31 mouse cellular contexts compared by ENCODE assay signal in genomic region chr2:91631826-91632225, GRCm38 (mm10). TPM values are rescaled to one million over a fixed set of nuclear protein-coding genes. Genes with fewer than 3 reads are reported as not detected.
"Had no signal": no experiment of that assay in that cellular context is flagged by ENCODE, and none has a peak within 500 bp of the region (broad histone marks: within the 10 kb centered on the region; RNA-seq: fewer than 3 reads in every experiment).

No protein-coding gene starts in this region.

- H3K36me3 ChIP-seq: heart, embryonic 10.5 days; heart, embryonic 12.5 days; hindbrain, embryonic 10.5 days; hindbrain, embryonic 12.5 days; intestine, embryonic 15.5 days; limb, embryonic 13.5 days; limb, embryonic 15.5 days; liver, embryonic 12.5 days had no signal

- H3K9me3 ChIP-seq: heart, embryonic 10.5 days; heart, embryonic 12.5 days; hindbrain, embryonic 10.5 days; hindbrain, embryonic 12.5 days; intestine, embryonic 15.5 days; limb, embryonic 13.5 days; limb, embryonic 15.5 days; liver, embryonic 12.5 days had no signal

- H3K27ac ChIP-seq: gastrocnemius, adult 2 months; heart, embryonic 10.5 days; hindbrain, embryonic 10.5 days; hindbrain, embryonic 12.5 days; hindbrain, embryonic 14.5 days; intestine, embryonic 15.5 days; kidney, postnatal 0 days; limb, embryonic 13.5 days; limb, embryonic 15.5 days; liver, embryonic 12.5 days; liver, embryonic 14.5 days had no signal

- H3K9ac ChIP-seq: heart, embryonic 12.5 days; hindbrain, embryonic 12.5 days; hindbrain, embryonic 14.5 days; intestine, embryonic 15.5 days; limb, embryonic 13.5 days; limb, embryonic 15.5 days; liver, embryonic 12.5 days; liver, embryonic 14.5 days had no signal

- H3K27me3 ChIP-seq: heart, embryonic 12.5 days; hindbrain, embryonic 12.5 days; intestine, embryonic 15.5 days; limb, embryonic 13.5 days; limb, embryonic 15.5 days had no signal

- H3K4me2 ChIP-seq: heart, embryonic 12.5 days; hindbrain, embryonic 12.5 days; hindbrain, embryonic 14.5 days; intestine, embryonic 15.5 days; limb, embryonic 13.5 days; limb, embryonic 15.5 days; liver, embryonic 12.5 days had no signal

- H3K4me3 ChIP-seq: gastrocnemius, adult 2 months; heart, embryonic 10.5 days; heart, embryonic 12.5 days; hindbrain, embryonic 10.5 days; hindbrain, embryonic 12.5 days; intestine, embryonic 15.5 days; limb, embryonic 13.5 days; limb, embryonic 15.5 days; liver, embryonic 12.5 days had no signal

- H3K4me1 ChIP-seq: hindbrain, embryonic 12.5 days; intestine, embryonic 15.5 days; limb, embryonic 13.5 days; limb, embryonic 15.5 days had no signal

- ATAC-seq: hindbrain, embryonic 16.5 days; inflammation-experienced regulatory T-cells, adult 6 months; intestine, embryonic 15.5 days; intestine, postnatal 0 days; liver, embryonic 12.5 days had no signal

- DNase-seq: gastrocnemius, adult 2 months; gastrocnemius, postnatal 10 days; gastrocnemius, postnatal 25 days; heart, adult 18-20 months; heart, postnatal 10 days; heart, postnatal 4 days; kidney, adult 18-20 months; kidney, adult 8-10 months; kidney, postnatal 14 days; kidney, postnatal 36 days; layer of hippocampus, adult 9-11 months; layer of hippocampus, postnatal 36 days; left cerebral cortex, postnatal 4 days had no signal

RNA-seq across cellular contexts. Expression of gene F2, which starts 4.4 kb away (rescaled TPM):
- total RNA-seq: granulocyte monocyte progenitor cell, adult 5-6 weeks; heart, adult 18-20 months; heart, postnatal 25 days; layer of hippocampus, adult 18-20 months had no signal
- polyA plus RNA-seq: kidney, embryonic 14.5 days had no signal
